Mouse (Mus musculus): ENCODE measurements around the gene Fam53b.

The Fam53b gene

GRCm38 (mm10) chr7:132698737-132699136 is 114.9 kb downstream of the Fam53b start:
- Histone ChIP-seq H3K36me3 (ENCODE audit: control insufficient read depth, insufficient read depth, low read length, poor library complexity, severe bottlenecking) (no peaks in the 10 kb centered on the region), H3K27me3 (ENCODE audit: control insufficient read depth, insufficient read depth, low read length, poor library complexity, severe bottlenecking) (no peaks in the 10 kb centered on the region)
- no peak for DNase-seq (ENCODE audit: low read depth, low spot score)

GRCm38 (mm10) chr7:132697258-132697796 is 116.4 kb downstream of the Fam53b start:
- H3K36me3 ChIP-seq (ENCODE audit: control insufficient read depth, insufficient read depth, low read length, poor library complexity, severe bottlenecking) = no peaks in the 10 kb centered on the region
- peak; percentile 49 for DNase-seq (ENCODE audit: low read depth, low spot score)
- no peaks in the 10 kb centered on the region for H3K27me3 ChIP-seq (ENCODE audit: control insufficient read depth, insufficient read depth, low read length, poor library complexity, severe bottlenecking)

- no peaks in the 10 kb centered on the region for H3K27me3 ChIP-seq (ENCODE audit: control insufficient read depth, insufficient read depth, low read length, poor library complexity, severe bottlenecking)
Measured at GRCm38 (mm10) chr7:132693561-132693960, 120.1 kb downstream of the Fam53b start.

GRCm38 (mm10) chr7:132692719-132693118 is 121.0 kb downstream of the Fam53b start:
- Histone ChIP-seq H3K27me3 (ENCODE audit: control insufficient read depth, insufficient read depth, low read length, poor library complexity, severe bottlenecking) (no peaks in the 10 kb centered on the region), H3K36me3 (ENCODE audit: control insufficient read depth, insufficient read depth, low read length, poor library complexity, severe bottlenecking) (no peaks in the 10 kb centered on the region)
- DNase-seq (ENCODE audit: low read depth, low spot score) = no peak

More at GRCm38 (mm10) chr7:132693561-132693960, 120.1 kb downstream of the Fam53b start:
- H3K36me3 ChIP-seq (ENCODE audit: control insufficient read depth, insufficient read depth, low read length, poor library complexity, severe bottlenecking) = no peaks in the 10 kb centered on the region
- no peak for DNase-seq (ENCODE audit: low read depth, low spot score)

GRCm38 (mm10) chr7:132690716-132691472 is 122.8 kb downstream of the Fam53b start:
- no peaks in the 10 kb centered on the region for H3K36me3 ChIP-seq (ENCODE audit: control insufficient read depth, insufficient read depth, low read length, poor library complexity, severe bottlenecking)
- H3K27me3 ChIP-seq (ENCODE audit: control insufficient read depth, insufficient read depth, low read length, poor library complexity, severe bottlenecking) = no peaks in the 10 kb centered on the region
- DNase-seq (ENCODE audit: low read depth, low spot score) = peak; percentile 31

- no peaks in the 10 kb centered on the region for H3K36me3 ChIP-seq (ENCODE audit: control insufficient read depth, insufficient read depth, low read length, poor library complexity, severe bottlenecking)
- DNase-seq (ENCODE audit: low read depth, low spot score) = no peak
Measured at GRCm38 (mm10) chr7:132689722-132690121, 124.0 kb downstream of the Fam53b start.

GRCm38 (mm10) chr7:132688721-132689120 is 125.0 kb downstream of the Fam53b start:
- no peak for DNase-seq (ENCODE audit: low read depth, low spot score)
- H3K36me3 ChIP-seq (ENCODE audit: control insufficient read depth, insufficient read depth, low read length, poor library complexity, severe bottlenecking) = no peaks in the 10 kb centered on the region
- H3K27me3 ChIP-seq (ENCODE audit: control insufficient read depth, insufficient read depth, low read length, poor library complexity, severe bottlenecking) = no peaks in the 10 kb centered on the region

More at GRCm38 (mm10) chr7:132689722-132690121, 124.0 kb downstream of the Fam53b start:
- no peaks in the 10 kb centered on the region for H3K27me3 ChIP-seq (ENCODE audit: control insufficient read depth, insufficient read depth, low read length, poor library complexity, severe bottlenecking)

GRCm38 (mm10) chr7:132687897-132688296 is 125.8 kb downstream of the Fam53b start:
- Histone ChIP-seq H3K36me3 (ENCODE audit: control insufficient read depth, insufficient read depth, low read length, poor library complexity, severe bottlenecking) (no peaks in the 10 kb centered on the region), H3K27me3 (ENCODE audit: control insufficient read depth, insufficient read depth, low read length, poor library complexity, severe bottlenecking) (no peaks in the 10 kb centered on the region)
- DNase-seq (ENCODE audit: low read depth, low spot score) = no peak

GRCm38 (mm10) chr7:132686515-132686914 is 127.2 kb downstream of the Fam53b start:
- no peaks in the 10 kb centered on the region; the same call in 1 of the 2 replicates for H3K36me3 ChIP-seq (ENCODE audit: control insufficient read depth, insufficient read depth, low read length, poor library complexity, severe bottlenecking)
- peak; percentile 82 for DNase-seq (ENCODE audit: low read depth, low spot score)
- no peaks in the 10 kb centered on the region for H3K27me3 ChIP-seq (ENCODE audit: control insufficient read depth, insufficient read depth, low read length, poor library complexity, severe bottlenecking)

GRCm38 (mm10) chr7:132683923-132684322 is 129.8 kb downstream of the Fam53b start:
- Histone ChIP-seq H3K27me3 (ENCODE audit: control insufficient read depth, insufficient read depth, low read length, poor library complexity, severe bottlenecking) (no peaks in the 10 kb centered on the region), H3K36me3 (ENCODE audit: control insufficient read depth, insufficient read depth, low read length, poor library complexity, severe bottlenecking) (no peaks in the 10 kb centered on the region; the same call in 1 of the 2 replicates)
- DNase-seq (ENCODE audit: low read depth, low spot score) = no peak

GRCm38 (mm10) chr7:132682901-132683300 is 130.8 kb downstream of the Fam53b start:
- Histone ChIP-seq H3K27me3 (ENCODE audit: control insufficient read depth, insufficient read depth, low read length, poor library complexity, severe bottlenecking) (no peaks in the 10 kb centered on the region), H3K36me3 (ENCODE audit: control insufficient read depth, insufficient read depth, low read length, poor library complexity, severe bottlenecking) (no peaks in the 10 kb centered on the region; the same call in 1 of the 2 replicates)
- no peak for DNase-seq (ENCODE audit: low read depth, low spot score)

GRCm38 (mm10) chr7:132682336-132682735 is 131.3 kb downstream of the Fam53b start:
- no peak for DNase-seq (ENCODE audit: low read depth, low spot score)
- Histone ChIP-seq H3K36me3 (ENCODE audit: control insufficient read depth, insufficient read depth, low read length, poor library complexity, severe bottlenecking) (no peaks in the 10 kb centered on the region; the same call in 1 of the 2 replicates), H3K27me3 (ENCODE audit: control insufficient read depth, insufficient read depth, low read length, poor library complexity, severe bottlenecking) (no peaks in the 10 kb centered on the region)

- no peaks in the 10 kb centered on the region; the same call in 1 of the 2 replicates for H3K36me3 ChIP-seq (ENCODE audit: control insufficient read depth, insufficient read depth, low read length, poor library complexity, severe bottlenecking)
- no peak for DNase-seq (ENCODE audit: low read depth, low spot score)
- H3K27me3 ChIP-seq (ENCODE audit: control insufficient read depth, insufficient read depth, low read length, poor library complexity, severe bottlenecking) = no peaks in the 10 kb centered on the region
Measured at GRCm38 (mm10) chr7:132681831-132682230, 131.9 kb downstream of the Fam53b start.

GRCm38 (mm10) chr7:132681296-132681695 is 132.4 kb downstream of the Fam53b start:
- DNase-seq (ENCODE audit: low read depth, low spot score) = no peak

GRCm38 (mm10) chr7:132679549-132679948 is 134.1 kb downstream of the Fam53b start:
- no peaks in the 10 kb centered on the region for H3K27me3 ChIP-seq (ENCODE audit: control insufficient read depth, insufficient read depth, low read length, poor library complexity, severe bottlenecking)
- DNase-seq (ENCODE audit: low read depth, low spot score) = no peak
- H3K36me3 ChIP-seq (ENCODE audit: control insufficient read depth, insufficient read depth, low read length, poor library complexity, severe bottlenecking) = no peaks in the 10 kb centered on the region; the same call in 1 of the 2 replicates

More at GRCm38 (mm10) chr7:132681296-132681695, 132.4 kb downstream of the Fam53b start:
- no peaks in the 10 kb centered on the region for H3K27me3 ChIP-seq (ENCODE audit: control insufficient read depth, insufficient read depth, low read length, poor library complexity, severe bottlenecking)
- no peaks in the 10 kb centered on the region; the same call in 1 of the 2 replicates for H3K36me3 ChIP-seq (ENCODE audit: control insufficient read depth, insufficient read depth, low read length, poor library complexity, severe bottlenecking)

Data from splenic B cell, adult 2 months (primary cell).